Mouse (Mus musculus): ENCODE measurements around the gene Olfr1324. TPM values are rescaled to one million over a fixed set of nuclear protein-coding genes. Genes with fewer than 3 reads are reported as not detected.
"Not testable (repeated sequence)": the region's sequence is repeated elsewhere in the genome, so short reads cannot be mapped to it uniquely, and the experiment has no call there.

Gene Olfr1324
- total RNA-seq (2021) = not detected

GRCm38 (mm10) chrX:50428398-50428797 is at the start of gene Olfr1324:
TSS of gene Olfr1324 (minus strand) at chrX:50428498.
- no peak for DNase-seq (ENCODE audit: extremely low spot score in 1 of 2, low spot score in 1 of 2)

- DNase-seq (ENCODE audit: extremely low spot score in 1 of 2, low spot score in 1 of 2) = not testable (repeated sequence)
Observed at GRCm38 (mm10) chrX:50470341-50470740, 42.0 kb upstream of the Olfr1324 start.

- DNase-seq (ENCODE audit: extremely low spot score in 1 of 2, low spot score in 1 of 2) = no peak
Observed at GRCm38 (mm10) chrX:50456136-50456535, 27.8 kb upstream of the Olfr1324 start.

- DNase-seq (ENCODE audit: extremely low spot score in 1 of 2, low spot score in 1 of 2) = no peak
Observed at GRCm38 (mm10) chrX:50443352-50443751, 15.1 kb upstream of the Olfr1324 start.

- no peak for DNase-seq (ENCODE audit: extremely low spot score in 1 of 2, low spot score in 1 of 2)
Observed at GRCm38 (mm10) chrX:50442696-50443095, 14.4 kb upstream of the Olfr1324 start.

GRCm38 (mm10) chrX:50432499-50432898 is 4.2 kb upstream of the Olfr1324 start:
- no peak for DNase-seq (ENCODE audit: extremely low spot score in 1 of 2, low spot score in 1 of 2)

GRCm38 (mm10) chrX:50427712-50428328 is 478 bp downstream of the Olfr1324 start:
- no peak for DNase-seq (ENCODE audit: extremely low spot score in 1 of 2, low spot score in 1 of 2)

GRCm38 (mm10) chrX:50425899-50426436 is 2.3 kb downstream of the Olfr1324 start:
- no peak for DNase-seq (ENCODE audit: extremely low spot score in 1 of 2, low spot score in 1 of 2)

- not testable (repeated sequence) for DNase-seq (ENCODE audit: extremely low spot score in 1 of 2, low spot score in 1 of 2)
Observed at GRCm38 (mm10) chrX:50410361-50410760, 17.9 kb downstream of the Olfr1324 start.

GRCm38 (mm10) chrX:50390616-50391015 is 37.7 kb downstream of the Olfr1324 start:
- not testable (repeated sequence) for DNase-seq (ENCODE audit: extremely low spot score in 1 of 2, low spot score in 1 of 2)

- no peak for DNase-seq (ENCODE audit: extremely low spot score in 1 of 2, low spot score in 1 of 2)
Observed at GRCm38 (mm10) chrX:50374978-50375377, 53.3 kb downstream of the Olfr1324 start.
